Mouse (Mus musculus) liver, embryonic 18 days (tissue): Measurements from ENCODE around the gene Sesn1. TPM values are rescaled to one million over a fixed set of nuclear protein-coding genes. Genes with fewer than 3 reads are reported as not detected.

ENCODE experiments used
- polyA plus RNA-seq: library from polyadenylated mRNA; depleted of rRNA; stranded (reverse); fragments of >200 nt; gene quantifications from 2 replicates; pipeline ENCODE4 v1.2.3, GENCODE M21; 2012; rRNA removed

The Sesn1 gene
- polyA plus RNA-seq: 16.3 and 17.2 TPM in 2 replicates

DNA sequence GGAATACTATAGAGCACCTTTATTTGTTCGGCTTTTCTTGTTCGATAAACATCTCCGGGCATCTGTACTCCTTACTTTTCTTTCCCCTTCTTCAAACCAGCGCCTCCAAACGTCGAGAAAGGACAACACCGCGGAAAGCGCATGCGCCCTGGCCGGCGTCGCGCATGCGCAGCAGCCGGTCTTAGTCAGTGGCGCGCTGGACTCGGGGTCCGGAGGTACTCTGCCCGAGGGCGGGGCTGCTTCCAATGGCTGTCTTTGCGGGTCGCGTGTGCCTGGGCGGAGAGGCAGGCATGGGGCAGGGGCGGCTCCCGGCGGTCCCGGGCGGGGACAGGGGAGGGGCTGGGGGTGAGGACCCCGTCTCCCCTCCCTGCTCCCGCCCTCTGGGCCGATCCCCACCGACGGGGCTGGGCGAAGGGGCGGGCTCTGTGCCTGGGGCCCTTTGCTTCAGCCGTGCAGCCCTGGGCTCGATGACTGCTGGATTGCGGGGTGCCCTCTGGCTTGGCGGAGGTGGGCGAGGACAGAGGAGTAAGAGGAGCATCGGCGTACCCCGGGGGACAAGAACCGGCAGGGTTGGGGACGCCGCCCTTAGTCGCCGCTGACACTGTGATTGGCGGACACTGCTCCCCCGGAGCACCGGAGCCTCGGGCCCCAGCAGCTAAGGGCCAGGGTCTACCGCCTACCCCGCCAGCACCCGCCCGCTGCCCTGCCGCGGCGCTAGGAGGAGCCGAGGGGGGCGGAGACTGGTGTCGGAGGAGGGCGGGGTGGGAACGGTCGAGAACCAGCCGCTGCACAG is at the start of gene Sesn1, which contains the start of gene Cep57l1:
Sesn1 (plus strand) TSS at position 165 of the 793 bp plus-strand sequence.
Cep57l1 (minus strand) TSS at position 101 of the 793 bp plus-strand sequence.

Other genes with a start within 250 kb of the Sesn1 start
- gene Ccdc162, start 93.3 kb upstream of the Sesn1 start, polyA plus RNA-seq: 0.42 and 0.47 TPM in 2 replicates
- 5.4 and 6.0 TPM in 2 replicates for gene Cep57l1, start 64 bp upstream of the Sesn1 start, polyA plus RNA-seq
- 0.06 and 0.09 TPM in 2 replicates for gene Armc2, start 208.5 kb downstream of the Sesn1 start, polyA plus RNA-seq